Mouse (Mus musculus): ENCODE measurements around the gene Pip4k2a. TPM values are rescaled to one million over a fixed set of nuclear protein-coding genes. Genes with fewer than 3 reads are reported as not detected.

The Pip4k2a gene
- polyA plus RNA-seq, 1 experiment from 2014 or later = 7.5 TPM

DNA sequence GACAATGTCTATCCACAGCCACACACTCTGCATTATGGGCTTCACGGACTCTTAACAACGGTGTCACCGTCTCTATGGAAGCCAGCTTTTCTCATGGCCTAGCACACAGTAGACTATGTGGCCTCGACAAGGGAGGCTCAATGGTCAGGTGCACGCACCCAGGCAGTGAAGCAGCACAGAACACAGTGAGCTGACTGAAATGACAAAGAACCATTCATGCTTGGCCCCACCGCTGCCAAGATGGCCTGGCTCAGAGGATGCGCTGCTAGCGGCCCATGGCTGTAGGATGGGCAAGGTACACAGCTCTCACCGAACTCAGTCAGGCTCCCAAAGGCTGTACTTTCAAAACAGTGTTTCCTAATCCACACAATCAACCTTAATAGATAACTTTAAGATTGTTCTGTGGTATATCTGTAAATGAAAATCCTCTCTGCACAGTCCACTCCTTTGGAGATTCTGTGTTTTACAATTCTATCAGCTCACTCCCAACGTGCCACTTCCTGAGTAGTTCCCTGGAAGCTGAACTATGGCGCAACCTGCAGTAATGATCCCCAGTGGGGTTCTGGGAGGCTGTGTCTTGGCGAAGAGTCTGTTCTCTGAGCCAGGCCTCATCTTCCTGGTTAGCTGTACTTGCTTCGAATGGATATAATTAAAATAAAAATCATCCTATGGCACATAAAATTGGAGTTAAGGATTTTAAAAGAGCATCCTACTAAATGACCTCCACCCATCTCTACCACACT is 67.4 kb downstream of the Pip4k2a start:
- WGBS = 91% methylated on average over 13 of the region's 13 CpGs
- Histone ChIP-seq H3K27ac (no peak overlapping the region), H3K4me1 (peaks cover 36% of the 10 kb centered on the region), H3K9me3 (no peaks in the 10 kb centered on the region), H3K27me3 (ENCODE audit: poor library complexity, severe bottlenecking) (0 out of 2 replicates have a peak, but pooled peaks cover under 1% of the 10 kb centered on the region), H3K36me3 (replicated peaks) (no peaks in the 10 kb centered on the region), H3K4me3 (no peak overlapping the region)
- no peak for DNase-seq (ENCODE audit: extremely low spot score, low spot score)

- H3K9me3 ChIP-seq = no peaks in the 10 kb centered on the region
- no peaks in the 10 kb centered on the region for H3K27me3 ChIP-seq (ENCODE audit: poor library complexity, severe bottlenecking)
- no peak overlapping the region for H3K27ac ChIP-seq
- H3K4me1 ChIP-seq = peaks cover 40% of the 10 kb centered on the region
- 86% methylated on average over 7 of the region's 7 CpGs for WGBS
- H3K4me3 ChIP-seq = no peak overlapping the region
- no peaks in the 10 kb centered on the region for H3K36me3 ChIP-seq (replicated peaks)
- DNase-seq (ENCODE audit: extremely low spot score, low spot score) = no peak
Measured at GRCm38 (mm10) chr2:18928597-18929257, 69.2 kb downstream of the Pip4k2a start.

- no peak for DNase-seq (ENCODE audit: extremely low spot score, low spot score)
- H3K4me1 ChIP-seq = peaks cover 36% of the 10 kb centered on the region
- no peaks in the 10 kb centered on the region for H3K9me3 ChIP-seq
- H3K27me3 ChIP-seq (ENCODE audit: poor library complexity, severe bottlenecking) = no peaks in the 10 kb centered on the region
- WGBS = 78% methylated on average over 8 of the region's 8 CpGs
- no peak overlapping the region for H3K4me3 ChIP-seq
- no peak overlapping the region for H3K27ac ChIP-seq
- H3K36me3 ChIP-seq (replicated peaks) = no peaks in the 10 kb centered on the region
Measured at GRCm38 (mm10) chr2:18928196-18928595, 69.7 kb downstream of the Pip4k2a start.

GRCm38 (mm10) chr2:18923806-18924595 is 73.9 kb downstream of the Pip4k2a start:
- no peak overlapping the region for H3K4me3 ChIP-seq
- H3K4me1 ChIP-seq = peaks cover 31% of the 10 kb centered on the region
- no peaks in the 10 kb centered on the region for H3K9me3 ChIP-seq
- DNase-seq (ENCODE audit: extremely low spot score, low spot score) = no peak
- no peaks in the 10 kb centered on the region for H3K27me3 ChIP-seq (ENCODE audit: poor library complexity, severe bottlenecking)
- WGBS = 49% methylated on average over 17 of the region's 17 CpGs
- no peaks in the 10 kb centered on the region for H3K36me3 ChIP-seq (replicated peaks)
- H3K27ac ChIP-seq = 0 out of 2 replicates have a peak overlapping the region, but pooled peaks have one; percentile 25

- Histone ChIP-seq H3K4me3 (no peak overlapping the region), H3K36me3 (replicated peaks) (no peaks in the 10 kb centered on the region), H3K4me1 (peaks cover 31% of the 10 kb centered on the region), H3K27ac (no peak overlapping the region), H3K9me3 (no peaks in the 10 kb centered on the region), H3K27me3 (ENCODE audit: poor library complexity, severe bottlenecking) (no peaks in the 10 kb centered on the region)
- WGBS = 92% methylated on average over 9 of the region's 9 CpGs
- no peak for DNase-seq (ENCODE audit: extremely low spot score, low spot score)
Measured at GRCm38 (mm10) chr2:18923098-18923649, 74.8 kb downstream of the Pip4k2a start.

- H3K4me1 ChIP-seq = peaks cover 38% of the 10 kb centered on the region
- DNase-seq (ENCODE audit: extremely low spot score, low spot score) = no peak
- H3K4me3 ChIP-seq = no peak overlapping the region
- H3K27ac ChIP-seq = no peak overlapping the region
- WGBS = 58% methylated on average over 1 of the region's 1 CpGs
- no peaks in the 10 kb centered on the region for H3K27me3 ChIP-seq (ENCODE audit: poor library complexity, severe bottlenecking)
- no peaks in the 10 kb centered on the region for H3K9me3 ChIP-seq
- H3K36me3 ChIP-seq (replicated peaks) = no peaks in the 10 kb centered on the region
Measured at GRCm38 (mm10) chr2:18921570-18922180, 76.3 kb downstream of the Pip4k2a start.

DNA sequence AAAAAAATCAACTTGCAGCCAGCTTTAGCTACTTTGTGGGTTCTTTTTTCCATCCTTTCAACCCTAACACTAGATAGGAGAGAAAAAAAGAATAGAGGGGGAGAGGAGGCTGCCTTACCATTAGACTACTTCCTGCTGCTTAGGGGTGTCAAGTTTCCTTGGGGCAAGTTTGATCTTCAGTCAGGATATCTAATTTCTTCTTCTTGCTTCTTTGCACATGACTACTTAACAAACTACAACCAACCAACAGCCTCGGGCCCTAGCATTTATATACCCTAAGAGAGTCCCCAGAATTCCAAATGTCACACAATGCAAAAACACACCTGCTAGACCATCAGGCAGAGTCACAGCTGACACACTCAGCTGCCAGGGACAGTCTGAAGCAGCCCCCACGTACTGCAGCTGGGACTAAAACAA is 77.5 kb downstream of the Pip4k2a start:
- Histone ChIP-seq H3K9me3 (no peaks in the 10 kb centered on the region), H3K36me3 (replicated peaks) (no peaks in the 10 kb centered on the region), H3K4me1 (peaks cover 44% of the 10 kb centered on the region), H3K27me3 (ENCODE audit: poor library complexity, severe bottlenecking) (no peaks in the 10 kb centered on the region), H3K4me3 (no peak overlapping the region), H3K27ac (no peak overlapping the region)
- DNase-seq (ENCODE audit: extremely low spot score, low spot score) = no peak
- WGBS = 42% methylated on average over 2 of the region's 2 CpGs

DNA sequence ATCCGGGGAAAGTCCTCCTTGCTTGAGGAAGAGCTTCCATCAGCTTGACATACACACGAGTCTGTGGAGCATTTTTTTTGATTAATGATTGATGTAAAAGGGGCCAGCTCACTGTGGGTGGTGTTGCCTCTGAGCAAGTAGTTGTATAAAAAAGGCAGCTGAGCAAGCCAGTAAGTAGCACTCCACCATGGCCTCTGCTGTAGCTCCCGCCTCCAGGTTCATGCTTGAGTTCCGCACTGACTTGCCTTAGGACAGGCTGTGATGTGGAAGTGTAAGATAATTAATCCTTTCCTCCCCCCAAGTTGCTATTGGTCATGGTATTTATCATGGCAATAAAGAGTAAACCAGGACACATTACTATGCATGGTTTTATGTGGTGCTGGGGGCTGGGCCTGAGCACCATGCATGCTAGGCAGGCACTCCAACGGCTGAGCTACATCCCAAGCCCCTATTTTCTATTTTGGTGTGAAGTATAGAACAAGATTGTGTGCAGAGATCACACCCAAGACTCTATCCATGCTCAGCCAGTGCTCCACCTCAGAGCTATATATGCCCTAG is 78.0 kb downstream of the Pip4k2a start:
- Histone ChIP-seq H3K4me1 (peaks cover 40% of the 10 kb centered on the region), H3K4me3 (no peak overlapping the region), H3K36me3 (replicated peaks) (no peaks in the 10 kb centered on the region), H3K27ac (no peak overlapping the region), H3K9me3 (no peaks in the 10 kb centered on the region), H3K27me3 (ENCODE audit: poor library complexity, severe bottlenecking) (no peaks in the 10 kb centered on the region)
- 81% methylated on average over 5 of the region's 5 CpGs for WGBS
- no peak for DNase-seq (ENCODE audit: extremely low spot score, low spot score)

- Histone ChIP-seq H3K27me3 (ENCODE audit: poor library complexity, severe bottlenecking) (no peaks in the 10 kb centered on the region), H3K4me3 (no peak overlapping the region), H3K4me1 (peaks cover 34% of the 10 kb centered on the region), H3K9me3 (no peaks in the 10 kb centered on the region), H3K27ac (no peak overlapping the region), H3K36me3 (replicated peaks) (no peaks in the 10 kb centered on the region)
- no peak for DNase-seq (ENCODE audit: extremely low spot score, low spot score)
- WGBS = 92% methylated on average over 2 of the region's 2 CpGs
Measured at GRCm38 (mm10) chr2:18917838-18918237, 80.1 kb downstream of the Pip4k2a start.

GRCm38 (mm10) chr2:18917380-18917750 is 80.6 kb downstream of the Pip4k2a start:
- DNase-seq (ENCODE audit: extremely low spot score, low spot score) = no peak
- WGBS = 93% methylated on average over 1 of the region's 1 CpGs
- H3K27me3 ChIP-seq (ENCODE audit: poor library complexity, severe bottlenecking) = no peaks in the 10 kb centered on the region
- no peak overlapping the region for H3K27ac ChIP-seq
- peaks cover 34% of the 10 kb centered on the region for H3K4me1 ChIP-seq
- no peak overlapping the region for H3K4me3 ChIP-seq
- no peaks in the 10 kb centered on the region for H3K36me3 ChIP-seq (replicated peaks)
- no peaks in the 10 kb centered on the region for H3K9me3 ChIP-seq

DNA sequence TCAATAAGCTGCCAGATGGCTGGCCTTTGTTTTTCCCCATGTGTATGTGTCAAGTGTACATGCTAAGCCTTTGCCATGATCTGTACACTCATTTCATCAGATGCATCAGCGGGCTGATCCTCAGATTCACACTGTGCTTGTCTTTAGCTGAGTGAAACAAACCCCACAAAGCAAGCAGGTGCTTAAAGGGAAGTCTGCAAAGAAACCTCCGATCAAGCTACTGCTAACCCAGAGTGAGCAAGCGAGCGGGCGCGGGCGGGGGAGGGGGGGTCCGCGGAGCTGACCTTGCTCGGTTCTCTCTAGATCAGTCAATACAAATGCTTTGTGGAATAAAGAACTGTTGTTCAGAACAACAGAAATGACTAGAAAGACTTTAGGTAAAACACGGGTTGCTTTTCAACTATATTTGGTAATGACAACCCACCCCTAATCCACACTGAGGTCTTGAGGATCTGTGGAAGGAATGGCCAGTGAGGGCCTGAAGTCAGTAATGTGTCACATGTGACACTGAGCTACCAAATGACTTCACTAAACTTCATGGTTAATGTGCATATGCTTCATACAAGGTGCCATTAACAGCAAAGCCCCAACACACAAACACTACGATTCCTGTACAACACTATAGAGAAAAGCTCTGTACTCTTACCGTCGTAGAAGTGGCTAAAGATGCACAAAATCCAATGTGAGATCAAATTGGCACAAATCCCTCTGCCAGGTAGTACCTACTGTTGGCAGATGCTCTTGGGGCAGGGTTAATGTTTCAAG is 81.1 kb downstream of the Pip4k2a start:
- Histone ChIP-seq H3K9me3 (no peaks in the 10 kb centered on the region), H3K4me3 (no peak overlapping the region), H3K27me3 (ENCODE audit: poor library complexity, severe bottlenecking) (no peaks in the 10 kb centered on the region), H3K4me1 (peaks cover 34% of the 10 kb centered on the region), H3K36me3 (replicated peaks) (no peaks in the 10 kb centered on the region), H3K27ac (no peak overlapping the region)
- WGBS = 63% methylated on average over 14 of the region's 14 CpGs
- DNase-seq (ENCODE audit: extremely low spot score, low spot score) = no peak
